Mouse (Mus musculus) kidney, embryonic 15.5 days (tissue): Measurements from ENCODE around the gene Xpc. TPM values are rescaled to one million over a fixed set of nuclear protein-coding genes. Genes with fewer than 3 reads are reported as not detected.

Source experiments
- ATAC-seq: fragments of 200-750 bp; cut with Nextera tagmentation; replicated peaks from 2 replicates; pipeline ENCODE4 v1.8.0; 2017; ENCODE audit warnings: moderate TSS enrichment; ENCODE audit not compliant: low FRiP score
- H3K27ac ChIP-seq: fragments of 300-500 bp; sonication (generic); 2 replicates; pipeline ENCODE4 v1.5.1; 2015; ENCODE audit warnings: mild to moderate bottlenecking, inconsistent platforms
- H3K27me3 ChIP-seq: fragments of 300-500 bp; sonication (generic); 2 replicates; pipeline ENCODE4 v1.6.1; 2015; ENCODE audit warnings: inconsistent platforms
- H3K36me3 ChIP-seq: fragments of 300-500 bp; sonication (generic); 2 replicates; pipeline ENCODE4 v1.6.1; 2015; ENCODE audit warnings: inconsistent platforms
- H3K4me1 ChIP-seq: fragments of 300-500 bp; sonication (generic); 2 replicates; pipeline ENCODE4 v1.6.1; 2015; ENCODE audit warnings: inconsistent platforms
- H3K4me2 ChIP-seq: fragments of 300-500 bp; sonication (generic); 2 replicates; pipeline ENCODE4 v1.6.1; 2015; ENCODE audit warnings: moderate library complexity, mild to moderate bottlenecking, inconsistent platforms
- H3K4me3 ChIP-seq: fragments of 300-500 bp; sonication (generic); replicated peaks from 2 replicates; pipeline ENCODE4 v1.5.1; 2015; ENCODE audit warnings: mild to moderate bottlenecking, inconsistent platforms
- H3K9ac ChIP-seq: fragments of 300-500 bp; sonication (generic); 2 replicates; pipeline ENCODE4 v1.6.1; 2015; ENCODE audit warnings: mild to moderate bottlenecking, inconsistent platforms
- H3K9me3 ChIP-seq: fragments of 300-500 bp; sonication (generic); replicated peaks from 2 replicates; pipeline ENCODE4 v1.6.1; 2016; ENCODE audit warnings: inconsistent platforms
- WGBS: fragments of 180-500 bp; shearing (Covaris S2); methylation state at CpG from one replicate; pipeline ENCODE4 v1.1.7; 2015; ENCODE audit warnings: mixed read lengths; 5-methylcytosine and 5-hydroxymethylcytosine counted together
- polyA plus RNA-seq: library from polyadenylated mRNA; unstranded; fragments of >200 nt; fragmentation: Nextera tagmentation; extraction: Ambion mirVana; gene quantifications from 2 replicates; pipeline ENCODE4 v1.2.1, GENCODE M21; 2015

Gene Xpc
- 25.1 and 25.5 TPM in 2 replicates for polyA plus RNA-seq

GRCm38 (mm10) chr6:91515545-91516449 is at the start of gene Xpc, which contains the start of gene Lsm3:
Gene Xpc, minus strand, starts transcription at chr6:91515888.
Gene Lsm3, plus strand, starts transcription at chr6:91515928.
- peak within 1 kb of the TSS; percentile 63 for H3K4me3 ChIP-seq
- WGBS = under 1% methylated on average over 80 of the region's 80 CpGs
- H3K27me3 ChIP-seq = no peaks in the 10 kb centered on the region
- peak; percentile 98 for ATAC-seq
- H3K36me3 ChIP-seq = peaks cover 42% of the 10 kb centered on the region
- no peaks in the 10 kb centered on the region for H3K9me3 ChIP-seq
- peaks cover 32% of the 10 kb centered on the region for H3K4me1 ChIP-seq
- peak within 1 kb of the TSS; percentile 77 for H3K9ac ChIP-seq
- peak within 1 kb of the TSS; percentile 70 for H3K4me2 ChIP-seq
- H3K27ac ChIP-seq = peak within 1 kb of the TSS; percentile 88

DNA sequence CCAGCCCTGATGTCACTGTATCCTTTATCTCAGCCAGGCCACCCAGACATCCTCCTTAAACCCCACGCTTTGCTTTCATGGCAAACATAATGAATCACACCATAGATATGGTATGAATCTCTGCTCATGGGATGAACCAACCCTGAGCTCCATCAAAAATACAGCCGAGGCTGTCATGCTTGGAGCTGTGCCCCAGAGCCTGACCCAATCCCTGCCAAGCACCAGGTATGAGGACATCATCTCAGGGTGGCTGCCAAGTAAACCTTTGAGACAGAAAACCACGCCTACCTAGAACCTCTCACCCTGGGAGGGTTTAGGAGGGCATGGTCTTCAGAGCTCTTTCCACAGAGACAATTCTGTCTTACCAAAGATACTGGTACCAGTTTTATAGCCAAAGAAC is 47.3 kb upstream of the Xpc start:
- H3K9ac ChIP-seq = no peak overlapping the region
- ATAC-seq = no peak
- no peaks in the 10 kb centered on the region for H3K36me3 ChIP-seq
- 0 out of 2 replicates have a peak, but pooled peaks cover 3% of the 10 kb centered on the region for H3K4me1 ChIP-seq
- WGBS = 72% methylated on average over 3 of the region's 3 CpGs
- no peak overlapping the region for H3K27ac ChIP-seq
- H3K4me2 ChIP-seq = no peak overlapping the region
- no peaks in the 10 kb centered on the region for H3K9me3 ChIP-seq
- H3K27me3 ChIP-seq = no peaks in the 10 kb centered on the region
- no peak overlapping the region for H3K4me3 ChIP-seq

GRCm38 (mm10) chr6:91560186-91560585 is 44.5 kb upstream of the Xpc start:
- no peak for ATAC-seq

GRCm38 (mm10) chr6:91559371-91559770 is 43.7 kb upstream of the Xpc start:
- Histone ChIP-seq H3K9ac (no peak overlapping the region), H3K4me2 (no peak overlapping the region), H3K4me1 (no peaks in the 10 kb centered on the region), H3K27ac (no peak overlapping the region), H3K4me3 (no peak overlapping the region), H3K27me3 (no peaks in the 10 kb centered on the region), H3K36me3 (no peaks in the 10 kb centered on the region), H3K9me3 (no peaks in the 10 kb centered on the region)
- 82% methylated on average over 4 of the region's 4 CpGs for WGBS
- no peak for ATAC-seq

More at GRCm38 (mm10) chr6:91560186-91560585, 44.5 kb upstream of the Xpc start:
- H3K27ac ChIP-seq = no peak overlapping the region
- H3K4me1 ChIP-seq = no peaks in the 10 kb centered on the region
- H3K9ac ChIP-seq = no peak overlapping the region
- H3K4me2 ChIP-seq = no peak overlapping the region
- no peaks in the 10 kb centered on the region for H3K9me3 ChIP-seq
- no peaks in the 10 kb centered on the region for H3K36me3 ChIP-seq
- 92% methylated on average over 3 of the region's 3 CpGs for WGBS
- H3K4me3 ChIP-seq = no peak overlapping the region
- no peaks in the 10 kb centered on the region for H3K27me3 ChIP-seq

DNA sequence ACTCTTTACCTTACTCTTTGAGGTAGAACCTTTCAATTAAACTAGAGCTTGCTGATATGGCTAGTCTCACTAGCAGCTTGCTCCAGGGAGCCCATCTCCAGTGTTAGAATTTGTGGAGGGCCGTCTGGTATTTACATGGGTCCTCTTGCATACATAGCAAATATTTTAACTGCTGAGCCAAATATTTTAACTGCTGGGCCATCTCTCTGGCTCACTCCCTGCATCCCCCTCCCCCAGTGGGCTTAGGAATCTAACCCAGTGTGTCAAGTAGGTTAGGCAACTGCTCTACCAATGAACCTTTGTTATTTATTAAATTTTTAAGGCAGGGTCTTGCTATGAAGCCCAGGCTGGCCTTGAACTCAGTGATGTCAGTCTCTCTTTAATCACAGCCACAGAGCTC is 42.9 kb upstream of the Xpc start:
- no peaks in the 10 kb centered on the region for H3K4me1 ChIP-seq
- no peak overlapping the region for H3K27ac ChIP-seq
- H3K4me2 ChIP-seq = no peak overlapping the region
- no peak overlapping the region for H3K9ac ChIP-seq
- WGBS = 50% methylated on average over 1 of the region's 1 CpGs
- no peaks in the 10 kb centered on the region for H3K27me3 ChIP-seq
- no peak overlapping the region for H3K4me3 ChIP-seq
- no peak for ATAC-seq
- H3K36me3 ChIP-seq = no peaks in the 10 kb centered on the region
- no peaks in the 10 kb centered on the region for H3K9me3 ChIP-seq

DNA sequence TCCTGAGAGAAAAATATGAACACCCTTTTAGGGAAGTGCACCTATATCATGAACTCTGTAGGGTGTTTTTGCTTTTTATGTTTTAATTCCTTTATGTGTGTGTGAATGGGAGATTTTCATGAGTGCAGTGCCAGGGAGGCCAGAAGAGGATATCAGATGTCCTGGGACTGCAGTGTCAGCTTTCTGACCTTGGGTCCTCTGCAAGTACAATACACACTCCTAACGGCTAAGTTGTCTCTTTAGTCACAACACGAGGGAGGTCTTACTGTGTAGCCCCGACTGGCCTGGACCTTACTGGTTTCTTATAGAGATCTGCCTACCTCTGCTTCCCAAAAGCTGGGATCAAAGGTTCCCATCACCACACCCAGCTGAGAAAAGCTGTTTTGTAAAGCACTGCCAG is 37.0 kb upstream of the Xpc start:
- H3K4me2 ChIP-seq = no peak overlapping the region
- H3K4me1 ChIP-seq = peaks cover 18% of the 10 kb centered on the region
- H3K36me3 ChIP-seq = no peaks in the 10 kb centered on the region
- 0 out of 2 replicates have a peak overlapping the region, but pooled peaks have one; percentile 22 for H3K27ac ChIP-seq
- ATAC-seq = no peak
- H3K27me3 ChIP-seq = no peaks in the 10 kb centered on the region
- WGBS = 8% methylated on average over 3 of the region's 3 CpGs
- no peak overlapping the region for H3K4me3 ChIP-seq
- H3K9me3 ChIP-seq = no peaks in the 10 kb centered on the region
- no peak overlapping the region for H3K9ac ChIP-seq

DNA sequence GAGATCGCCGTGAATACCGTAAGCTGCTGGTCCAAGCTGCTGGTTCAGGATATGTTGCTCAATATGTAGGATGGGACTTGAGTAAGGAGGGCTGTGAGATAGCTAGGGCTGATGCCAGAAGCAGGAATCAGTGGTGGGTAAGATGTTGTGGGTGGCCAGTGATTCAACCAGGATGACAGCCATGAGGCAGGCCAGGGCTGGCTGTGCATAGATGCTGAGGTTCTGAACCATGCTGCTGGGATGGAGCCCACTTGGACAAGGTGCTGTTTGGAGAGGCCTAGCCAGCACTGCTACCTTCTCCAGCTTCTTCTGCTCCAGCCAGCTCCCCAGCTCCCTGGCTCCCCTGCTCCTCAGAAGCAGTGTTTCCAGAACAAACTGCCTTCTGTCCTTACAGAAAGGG is 36.0 kb upstream of the Xpc start:
- peaks cover 18% of the 10 kb centered on the region for H3K4me1 ChIP-seq
- no peaks in the 10 kb centered on the region for H3K27me3 ChIP-seq
- H3K27ac ChIP-seq = no peak overlapping the region
- no peak overlapping the region for H3K4me2 ChIP-seq
- 98% methylated on average over 3 of the region's 3 CpGs for WGBS
- ATAC-seq = no peak
- no peak overlapping the region for H3K4me3 ChIP-seq
- H3K36me3 ChIP-seq = no peaks in the 10 kb centered on the region
- H3K9ac ChIP-seq = no peak overlapping the region
- H3K9me3 ChIP-seq = no peaks in the 10 kb centered on the region

- no peak overlapping the region for H3K4me2 ChIP-seq
- H3K9me3 ChIP-seq = no peaks in the 10 kb centered on the region
- WGBS = 25% methylated on average over 5 of the region's 5 CpGs
- ATAC-seq = 0 out of 2 replicates have a peak, but pooled peaks have one; percentile 55
- H3K4me3 ChIP-seq = no peak overlapping the region
- H3K4me1 ChIP-seq = peaks cover 27% of the 10 kb centered on the region
- H3K9ac ChIP-seq = no peak overlapping the region
- H3K27ac ChIP-seq = peak overlapping the region; percentile 28; the same call in 1 of the 2 replicates
- no peaks in the 10 kb centered on the region for H3K27me3 ChIP-seq
- H3K36me3 ChIP-seq = no peaks in the 10 kb centered on the region
Measured at GRCm38 (mm10) chr6:91549621-91550020, 33.9 kb upstream of the Xpc start.

GRCm38 (mm10) chr6:91547313-91547712 is 31.6 kb upstream of the Xpc start:
- no peaks in the 10 kb centered on the region for H3K27me3 ChIP-seq
- 48% methylated on average over 1 of the region's 1 CpGs for WGBS
- ATAC-seq = no peak
- H3K9ac ChIP-seq = no peak overlapping the region
- no peak overlapping the region for H3K4me2 ChIP-seq
- H3K9me3 ChIP-seq = no peaks in the 10 kb centered on the region
- H3K36me3 ChIP-seq = no peaks in the 10 kb centered on the region
- no peak overlapping the region for H3K27ac ChIP-seq
- no peak overlapping the region for H3K4me3 ChIP-seq
- H3K4me1 ChIP-seq = peaks cover 33% of the 10 kb centered on the region

- Histone ChIP-seq H3K9ac (no peak overlapping the region), H3K9me3 (no peaks in the 10 kb centered on the region), H3K27me3 (no peaks in the 10 kb centered on the region), H3K4me3 (no peak overlapping the region), H3K4me2 (no peak overlapping the region), H3K27ac (peak overlapping the region; percentile 18; the same call in 1 of the 2 replicates), H3K36me3 (no peaks in the 10 kb centered on the region), H3K4me1 (peaks cover 31% of the 10 kb centered on the region)
- 24% methylated on average over 9 of the region's 9 CpGs for WGBS
- ATAC-seq = peak; percentile 35; the same call in 1 of the 2 replicates
Measured at GRCm38 (mm10) chr6:91546241-91546884, 30.7 kb upstream of the Xpc start.

DNA sequence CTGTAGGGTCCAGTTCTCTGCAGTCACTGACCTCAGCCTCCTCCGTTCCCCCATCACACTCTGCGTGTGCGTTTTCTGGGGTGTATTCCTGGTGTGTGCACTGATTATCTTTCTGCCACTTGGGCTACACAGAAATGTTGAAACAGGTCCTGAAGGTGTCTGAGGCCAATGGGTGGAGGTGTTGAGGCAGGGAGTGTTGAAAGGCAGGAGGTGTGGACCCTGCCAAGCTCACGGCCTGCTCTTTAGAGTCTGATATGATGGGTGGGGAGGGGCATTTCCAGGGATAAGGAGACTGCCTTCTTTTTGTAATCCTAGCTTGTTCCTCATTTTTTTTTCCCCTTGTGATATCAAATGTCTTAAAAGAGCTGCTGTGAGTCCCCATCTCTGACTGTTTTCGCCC is 27.4 kb upstream of the Xpc start:
- 64% methylated on average over 5 of the region's 5 CpGs for WGBS
- Histone ChIP-seq H3K9me3 (no peaks in the 10 kb centered on the region), H3K9ac (no peak overlapping the region), H3K27ac (peak overlapping the region; percentile 24; the same call in 1 of the 2 replicates), H3K36me3 (no peaks in the 10 kb centered on the region), H3K27me3 (no peaks in the 10 kb centered on the region), H3K4me1 (peaks cover 23% of the 10 kb centered on the region), H3K4me3 (no peak overlapping the region), H3K4me2 (no peak overlapping the region)
- no peak for ATAC-seq

DNA sequence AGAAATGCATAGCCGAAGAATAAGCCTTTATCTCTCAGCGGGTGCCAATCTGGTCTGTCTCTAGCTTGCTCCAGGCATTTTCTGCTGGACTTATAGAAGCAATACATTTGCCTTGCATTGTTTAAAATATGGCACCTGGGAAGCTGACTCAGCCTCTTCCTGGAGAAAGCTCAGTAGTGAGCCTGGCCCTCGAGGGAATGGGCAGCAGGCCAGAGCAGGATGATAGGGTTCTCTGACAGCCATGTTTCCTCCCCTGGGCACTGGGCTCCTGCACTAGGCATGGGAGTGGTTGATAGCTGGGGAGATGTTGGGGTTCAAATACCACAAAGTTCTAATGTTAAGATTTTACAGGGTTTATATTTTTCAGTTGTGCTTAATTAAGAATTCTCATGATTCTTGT is 25.6 kb upstream of the Xpc start:
- Histone ChIP-seq H3K36me3 (no peaks in the 10 kb centered on the region), H3K9me3 (no peaks in the 10 kb centered on the region), H3K27ac (no peak overlapping the region), H3K4me1 (peaks cover 19% of the 10 kb centered on the region), H3K9ac (no peak overlapping the region), H3K4me2 (no peak overlapping the region), H3K27me3 (no peaks in the 10 kb centered on the region), H3K4me3 (no peak overlapping the region)
- no peak for ATAC-seq
- WGBS = 67% methylated on average over 3 of the region's 3 CpGs
